Mouse (Mus musculus): ENCODE data around the gene Mapkapk5.
A peak's percentile ranks its signal among the peaks of the same experiment; 100 is the strongest.

The Mapkapk5 gene

DNA sequence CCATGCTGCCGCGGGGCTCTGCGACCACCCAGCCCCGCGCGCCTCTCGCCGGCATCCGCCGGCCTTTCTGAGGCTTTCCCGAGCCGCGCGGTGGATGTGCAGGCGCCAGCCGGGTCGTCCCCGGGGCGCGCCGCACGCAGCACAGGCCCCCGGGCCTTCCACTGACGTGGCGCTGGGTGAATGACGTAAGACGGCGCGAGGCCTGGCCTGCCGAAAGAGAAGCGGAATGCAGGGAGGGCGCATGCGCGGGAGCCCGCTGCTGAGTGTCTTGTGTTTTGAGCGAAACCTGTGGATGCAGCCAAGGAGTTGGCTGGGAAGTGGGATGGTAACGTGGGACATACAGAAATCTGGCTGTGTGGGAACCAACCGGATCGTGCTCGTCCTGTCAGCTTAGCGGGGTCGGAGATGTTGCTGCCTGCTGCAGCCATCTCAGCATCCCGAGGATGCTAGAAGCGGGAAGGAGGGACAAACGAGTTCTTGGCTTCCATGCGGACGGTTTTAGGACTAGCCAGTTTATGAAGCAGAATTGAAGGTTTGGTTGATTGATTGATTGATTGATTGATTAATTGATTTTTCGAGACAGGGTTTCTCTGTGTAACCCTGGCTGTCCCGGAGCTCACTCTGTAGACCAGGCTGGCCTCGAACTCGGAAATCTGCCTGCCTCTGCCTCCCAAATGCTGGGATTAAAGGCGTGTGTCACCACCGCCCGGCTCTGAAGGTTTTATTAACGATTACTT, at the start of gene Mapkapk5:
Gene Mapkapk5 (minus strand): TSS at position 113 of the 737 bp plus-strand sequence.
- peak; percentile 97 for DNase-seq

DNA sequence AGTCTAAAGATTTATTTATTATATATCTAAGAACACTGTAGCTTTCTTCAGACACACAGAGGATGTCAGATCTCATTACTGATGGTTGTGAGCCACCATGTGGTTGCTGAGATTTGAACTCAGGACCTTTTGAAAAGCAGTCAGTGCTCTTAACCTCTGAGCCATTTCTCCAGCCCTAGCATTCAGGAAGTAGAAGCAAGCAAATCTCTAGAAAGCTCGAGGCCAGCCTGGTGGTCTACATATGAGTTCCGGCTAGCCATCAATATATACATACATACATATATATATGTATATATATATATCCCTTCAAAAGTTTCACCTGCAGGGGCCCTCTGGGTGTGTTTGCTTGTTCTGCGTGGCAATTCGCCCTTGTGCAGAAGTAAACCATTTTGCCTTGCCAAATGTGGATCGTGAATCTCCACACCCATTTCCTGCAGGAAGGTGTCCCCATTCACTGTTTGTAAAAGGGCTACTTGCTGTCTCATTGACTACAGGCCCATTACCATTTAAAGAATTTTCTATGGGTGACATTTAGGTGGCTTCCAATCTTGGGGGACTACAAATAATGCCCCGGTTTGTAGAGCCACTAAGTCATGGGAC, 49.1 kb upstream of the Mapkapk5 start:
- no peak for DNase-seq

DNA sequence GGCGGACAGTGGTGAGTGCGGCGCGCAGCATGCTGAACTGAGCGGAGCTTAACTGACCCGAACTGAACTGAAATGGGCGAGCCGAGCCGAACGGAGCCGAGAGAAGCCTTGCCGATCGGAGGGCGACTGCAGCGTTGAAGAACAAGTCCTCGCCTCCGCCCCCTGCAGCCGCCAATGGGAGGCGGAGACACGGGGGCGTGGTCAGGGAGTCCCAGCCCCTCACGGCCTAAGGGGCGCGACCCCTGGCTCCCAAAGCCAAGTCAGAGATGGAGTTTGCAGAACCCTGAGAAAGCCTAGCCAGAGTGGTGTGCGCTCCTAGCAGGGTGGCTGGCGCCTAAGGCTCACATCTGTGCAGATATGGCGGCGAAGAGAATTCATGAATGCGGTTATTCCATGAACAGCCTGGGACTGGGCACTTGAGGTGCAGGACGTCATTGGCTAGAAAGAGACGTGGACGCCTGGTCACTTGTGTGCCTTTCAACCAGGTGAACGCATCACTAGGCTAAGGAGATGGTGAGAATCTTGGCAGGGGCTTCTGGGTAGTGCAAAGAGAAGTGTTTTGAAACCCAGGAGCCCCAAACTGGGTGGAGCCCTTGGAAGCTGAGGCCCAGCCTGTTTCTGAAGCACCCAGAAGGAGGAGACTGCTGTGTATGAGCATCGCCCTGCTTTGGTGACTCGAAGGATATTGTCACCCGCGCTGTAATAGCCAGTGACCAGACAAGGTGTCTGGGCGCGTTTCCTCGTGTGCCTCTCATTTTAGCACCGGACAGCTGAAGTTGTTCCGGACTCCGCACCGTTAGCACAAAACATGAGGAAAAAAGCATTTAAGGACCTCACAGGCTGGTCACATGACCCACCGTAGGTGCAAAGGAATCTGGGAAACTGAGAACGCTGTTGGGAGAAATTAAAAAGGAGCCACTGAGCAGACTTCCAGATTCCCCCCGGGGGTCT, 48.0 kb upstream of the Mapkapk5 start, which contains the start of gene Aldh2:
Gene Aldh2 (minus strand): TSS at position 374 of the 951 bp plus-strand sequence.
- peak; percentile 69 for DNase-seq

GRCm38 (mm10) chr5:121592816-121593407, 47.2 kb upstream of the Mapkapk5 start:
- no peak for DNase-seq

DNA sequence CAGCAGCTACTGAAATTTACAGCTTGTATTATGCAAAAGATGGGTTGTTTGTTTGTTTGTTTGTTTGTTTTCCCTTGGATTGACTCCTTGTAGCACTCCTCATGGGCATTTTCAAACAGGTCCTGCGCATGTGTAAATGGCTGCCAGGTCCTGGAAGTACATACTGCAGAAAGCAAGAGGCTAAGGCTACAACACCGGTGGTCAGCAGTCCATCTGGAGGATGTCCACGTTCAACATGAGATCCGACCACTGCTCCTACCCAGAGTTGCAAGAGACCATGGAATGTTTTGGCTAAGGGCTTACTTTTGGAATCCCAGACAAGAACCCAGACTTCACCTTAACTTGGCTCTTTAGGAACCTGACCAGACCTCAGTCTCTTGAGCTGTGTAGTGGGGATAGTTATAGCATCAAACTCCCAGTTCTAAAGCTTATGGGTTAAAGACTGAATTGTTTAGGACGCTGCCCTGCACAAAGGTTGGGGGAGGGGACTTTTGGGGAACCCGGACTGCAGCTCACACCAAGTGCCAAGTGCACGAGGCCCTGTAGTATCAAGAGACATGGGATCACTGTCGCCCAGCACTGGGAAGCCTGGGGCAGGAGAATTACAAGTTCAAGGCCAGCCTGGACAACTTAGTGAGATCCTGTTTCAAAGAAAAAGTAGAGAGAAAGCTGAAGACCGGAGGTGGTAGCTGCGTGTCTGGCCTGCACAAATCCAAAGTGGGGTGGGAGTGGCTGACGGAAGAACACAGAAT, 46.5 kb upstream of the Mapkapk5 start:
- no peak for DNase-seq

GRCm38 (mm10) chr5:121591417-121592063, 45.8 kb upstream of the Mapkapk5 start:
- DNase-seq = no peak

- no peak for DNase-seq
Observed at GRCm38 (mm10) chr5:121589928-121590327, 44.2 kb upstream of the Mapkapk5 start.

DNA sequence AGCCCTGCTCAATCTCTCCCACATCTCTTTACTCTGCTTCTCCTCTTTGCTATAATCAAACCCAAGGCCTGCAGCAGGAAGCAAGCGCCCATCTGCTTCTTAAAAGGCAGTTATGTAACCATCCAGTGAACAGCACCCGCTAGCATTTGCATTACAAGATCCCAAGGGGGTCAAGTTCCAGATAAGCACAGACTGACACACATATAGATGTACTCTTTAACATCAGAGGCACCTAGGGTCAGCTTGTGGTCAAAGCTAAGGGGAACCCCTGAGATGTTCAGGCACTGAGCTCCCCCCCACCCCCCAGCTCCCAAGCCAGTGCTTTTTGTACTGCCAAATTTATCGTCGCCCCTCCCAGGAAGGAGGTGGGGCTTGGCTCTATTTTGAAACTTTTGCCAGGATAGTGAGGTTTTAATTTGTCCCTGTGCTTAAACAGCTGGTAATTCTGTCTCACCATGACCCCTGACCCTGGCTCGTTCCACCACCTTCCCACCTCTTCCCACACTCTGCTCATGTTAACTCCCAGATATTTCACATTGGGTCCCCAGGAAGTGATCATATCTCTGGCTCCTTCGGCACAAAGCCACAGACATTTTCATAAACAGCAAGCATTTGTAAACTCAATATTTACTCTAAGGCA, 40.8 kb upstream of the Mapkapk5 start:
- no peak for DNase-seq

GRCm38 (mm10) chr5:121585699-121586098, 40.0 kb upstream of the Mapkapk5 start:
- DNase-seq = no peak

GRCm38 (mm10) chr5:121585005-121585404, 39.3 kb upstream of the Mapkapk5 start:
- DNase-seq = no peak

GRCm38 (mm10) chr5:121583765-121584501, 38.2 kb upstream of the Mapkapk5 start:
- peak; percentile 79 for DNase-seq

- DNase-seq = no peak
Observed at GRCm38 (mm10) chr5:121581945-121582344, 36.2 kb upstream of the Mapkapk5 start.

GRCm38 (mm10) chr5:121576927-121577488, 31.3 kb upstream of the Mapkapk5 start:
- DNase-seq = no peak

- DNase-seq = no peak
Observed at GRCm38 (mm10) chr5:121575867-121576266, 30.2 kb upstream of the Mapkapk5 start.

GRCm38 (mm10) chr5:121574145-121574544, 28.4 kb upstream of the Mapkapk5 start:
- no peak for DNase-seq

DNA sequence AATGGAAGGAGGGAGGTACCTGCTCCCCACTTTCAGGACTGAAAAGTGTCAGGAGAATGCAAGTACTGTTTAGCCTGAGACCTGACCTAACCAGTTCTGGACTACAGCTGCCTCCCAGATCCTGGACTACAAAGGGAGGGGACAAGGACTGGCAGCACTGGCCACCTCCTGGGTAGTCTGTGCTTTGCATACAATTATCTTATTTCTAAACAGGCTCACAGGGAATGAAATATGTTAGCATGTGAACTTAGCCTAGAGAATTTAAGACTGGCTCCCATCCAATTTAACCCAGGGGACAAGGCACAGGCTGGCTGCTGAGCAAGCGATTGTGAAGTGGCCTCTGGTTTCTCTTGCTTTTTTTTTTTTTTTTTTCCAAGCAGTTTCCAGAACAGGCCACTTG, 25.1 kb upstream of the Mapkapk5 start:
- no peak for DNase-seq

- DNase-seq = no peak
Observed at GRCm38 (mm10) chr5:121569881-121570420, 24.2 kb upstream of the Mapkapk5 start.

DNA sequence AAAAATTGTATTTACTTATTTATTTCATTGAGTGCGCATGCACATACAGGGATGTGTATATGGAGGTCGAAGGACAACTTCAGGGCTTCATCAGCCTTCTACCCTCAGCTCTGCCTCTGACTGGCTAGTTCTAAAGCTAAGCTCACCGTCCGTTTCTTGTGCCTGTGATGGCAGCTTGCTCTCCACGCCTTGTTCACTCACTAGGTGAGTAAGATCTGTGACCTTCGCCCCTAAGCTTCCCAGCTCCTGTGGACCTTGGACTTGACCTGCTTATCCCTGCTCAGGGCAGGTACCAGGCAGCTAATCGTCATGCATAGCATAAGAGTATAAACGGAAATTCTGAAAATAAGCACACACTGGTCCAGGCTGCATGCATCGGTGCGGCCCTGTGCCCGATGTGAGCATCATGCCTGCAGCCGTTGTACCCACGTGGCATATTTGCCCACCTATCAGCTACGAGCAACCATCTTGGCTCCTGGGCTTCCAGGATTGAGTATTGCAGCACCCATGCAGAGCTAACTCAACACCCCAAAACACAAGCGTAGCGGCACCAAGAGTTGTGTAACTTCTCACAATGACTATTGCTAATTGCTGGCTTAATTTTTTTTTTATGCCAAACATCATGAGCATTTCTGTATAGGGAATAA, 20.5 kb upstream of the Mapkapk5 start:
- no peak for DNase-seq

DNA sequence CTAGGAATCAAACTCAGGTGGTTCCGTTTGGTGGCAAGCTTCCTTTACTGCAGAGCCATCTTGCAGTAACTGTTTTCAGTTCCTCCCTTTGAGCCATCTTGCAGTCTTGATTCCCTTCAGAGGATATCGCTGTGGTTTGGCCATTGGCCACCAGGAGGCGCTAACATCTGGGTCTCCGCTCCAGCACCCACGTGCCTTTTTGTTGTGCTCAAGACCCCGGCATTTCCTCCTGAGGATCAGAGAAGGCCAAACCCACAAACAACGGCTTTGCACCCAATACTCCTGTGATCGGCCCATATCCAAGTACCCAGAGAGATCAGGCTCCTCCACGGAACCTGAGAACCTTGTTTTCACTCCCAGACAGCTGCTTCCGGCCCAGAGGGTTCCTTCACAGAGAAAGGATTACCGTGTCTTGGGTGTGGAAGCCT, 18.8 kb upstream of the Mapkapk5 start:
- DNase-seq = peak; percentile 53
